Mouse (Mus musculus): ENCODE measurements at regions not wholly inside any gene's neighbourhood (a gene's known extent, or its start where the extent isn't known, plus 50 kb on each side); places are given as distances from the start of the nearest gene placed in this dataset.

DNA sequence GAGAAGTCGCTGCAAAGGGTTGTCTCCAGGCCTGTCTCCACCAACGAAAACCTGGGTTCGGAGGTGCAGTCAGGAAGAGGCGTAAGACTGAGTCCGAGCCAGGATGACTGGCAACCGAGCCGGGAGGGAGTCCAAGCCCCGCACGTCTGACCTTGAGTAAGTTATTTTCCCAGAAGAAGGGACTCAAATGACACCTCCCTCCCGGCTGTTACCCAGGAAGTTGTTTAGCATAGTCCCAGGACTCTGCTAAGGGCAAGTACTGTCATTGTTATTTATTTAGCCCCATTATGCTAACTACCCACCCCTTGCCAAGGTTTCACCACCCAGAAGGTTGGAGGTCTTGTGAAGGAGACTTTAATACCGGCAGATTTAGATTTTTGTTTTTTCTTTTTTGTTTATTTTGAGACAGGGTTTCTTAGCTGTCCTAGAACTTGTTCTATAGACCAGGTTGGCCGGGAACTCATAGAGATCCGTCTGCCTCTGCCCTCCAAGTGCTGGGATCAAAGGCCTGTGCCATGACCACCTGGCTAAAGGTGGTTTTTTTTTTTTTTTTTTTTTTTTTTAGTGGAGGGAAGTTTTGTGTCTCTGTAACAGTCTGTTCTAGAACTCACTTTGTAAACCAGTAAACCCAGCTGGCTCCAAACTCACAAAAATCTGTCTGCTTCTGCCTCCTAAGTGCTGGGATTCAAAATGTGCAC lies 107.8 kb downstream of the Sox2 start:
- Histone ChIP-seq H3K9ac (ENCODE audit: low read length) (no peak overlapping the region), H3K36me3 (ENCODE audit: control insufficient read depth, insufficient read depth) (no peaks in the 10 kb centered on the region), H3K27me3 (ENCODE audit: control insufficient read depth, insufficient read depth, low read length) (no peaks in the 10 kb centered on the region), H3K4me2 (ENCODE audit: low read depth, low read length) (no peak overlapping the region), H3K27ac (ENCODE audit: low read length) (no peak overlapping the region), H3K4me3 (ENCODE audit: low read length) (no peak overlapping the region), H3K4me1 (ENCODE audit: control insufficient read depth, insufficient read depth, low read length) (no peaks in the 10 kb centered on the region), H3K9me3 (replicated peaks; ENCODE audit: control insufficient read depth, low read length) (no peaks in the 10 kb centered on the region)
- ATAC-seq (replicated peaks; ENCODE audit: extremely low read depth, insufficient read depth, low FRiP score): no peak
- WGBS: 32% methylated on average over 13 of the region's 13 CpGs

DNA sequence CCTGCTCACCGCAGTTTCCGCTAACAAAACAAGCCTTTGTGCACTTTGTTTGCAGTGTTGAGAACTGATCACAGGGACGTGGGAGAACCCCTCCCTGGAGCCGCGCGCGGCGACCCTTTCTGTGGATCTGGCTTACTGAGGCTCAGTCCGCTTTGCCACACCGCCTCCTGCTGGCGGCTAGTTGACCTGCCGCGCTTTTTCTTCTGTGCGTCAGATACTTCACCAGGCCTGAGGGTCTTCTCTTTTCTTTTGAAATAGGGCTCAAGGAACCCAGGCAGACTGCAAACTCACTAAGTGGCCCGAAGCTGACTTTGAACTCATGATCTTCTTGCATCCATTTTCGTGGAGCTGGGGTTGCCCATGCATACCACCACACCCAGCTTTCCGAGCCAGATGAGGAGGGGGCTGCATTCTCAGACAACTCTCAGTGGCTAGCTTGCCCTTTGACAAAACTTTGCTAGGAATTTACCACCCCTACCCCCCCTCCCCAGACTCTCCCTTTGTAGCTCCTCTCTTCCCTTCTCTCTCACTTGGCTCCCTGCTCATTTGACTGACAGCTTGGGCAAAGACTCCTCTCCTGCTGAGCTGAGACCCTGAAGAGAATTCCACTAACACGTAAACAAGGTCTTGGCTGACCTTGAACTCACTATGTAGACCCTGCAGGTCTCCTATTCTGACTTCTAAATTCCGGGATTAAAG lies 109.9 kb downstream of the Sox2 start:
- WGBS: 65% methylated on average over 19 of the region's 19 CpGs
- Histone ChIP-seq H3K9ac (ENCODE audit: low read length) (no peak overlapping the region), H3K9me3 (replicated peaks; ENCODE audit: control insufficient read depth, low read length) (no peaks in the 10 kb centered on the region), H3K27me3 (ENCODE audit: control insufficient read depth, insufficient read depth, low read length) (no peaks in the 10 kb centered on the region), H3K36me3 (ENCODE audit: control insufficient read depth, insufficient read depth) (no peaks in the 10 kb centered on the region), H3K4me3 (ENCODE audit: low read length) (no peak overlapping the region), H3K4me2 (ENCODE audit: low read depth, low read length) (no peak overlapping the region), H3K4me1 (ENCODE audit: control insufficient read depth, insufficient read depth, low read length) (no peaks in the 10 kb centered on the region), H3K27ac (ENCODE audit: low read length) (no peak overlapping the region)
- ATAC-seq (replicated peaks; ENCODE audit: extremely low read depth, insufficient read depth, low FRiP score): no peak

DNA sequence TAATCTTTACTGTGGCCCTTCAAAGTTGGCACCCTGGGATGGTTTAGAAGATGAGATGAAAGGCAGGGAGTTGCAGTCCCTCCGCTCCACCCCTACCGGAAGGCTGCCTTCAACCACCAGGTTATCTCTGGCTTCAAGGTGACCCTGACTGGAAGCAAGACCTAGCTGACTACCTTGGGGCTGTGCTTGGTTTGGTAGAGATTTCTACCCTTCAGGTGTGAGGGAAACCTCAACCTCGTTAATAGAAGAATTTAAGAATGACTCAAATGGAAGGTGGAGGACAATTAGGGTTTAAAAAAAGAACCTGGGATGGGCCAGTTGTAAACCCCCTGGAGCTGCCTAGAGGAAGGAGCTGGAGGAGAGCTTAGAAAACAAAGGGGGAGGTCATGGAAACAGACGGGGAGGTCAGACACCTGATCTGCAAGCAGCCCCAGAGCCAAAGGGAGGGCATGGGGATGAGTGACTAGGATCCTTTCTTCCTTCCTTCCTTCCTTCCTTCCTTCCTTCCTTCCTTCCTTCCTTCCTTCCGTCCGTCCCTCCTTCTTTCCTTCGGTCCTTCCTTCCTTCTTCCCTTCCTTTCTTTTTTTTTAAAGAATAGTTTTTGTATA lies 111.1 kb downstream of the Sox2 start:
- no peak overlapping the region for H3K9ac ChIP-seq (ENCODE audit: low read length)
- 76% methylated on average over 7 of the region's 7 CpGs for WGBS
- H3K4me1 ChIP-seq (ENCODE audit: control insufficient read depth, insufficient read depth, low read length): no peaks in the 10 kb centered on the region
- no peaks in the 10 kb centered on the region for H3K36me3 ChIP-seq (ENCODE audit: control insufficient read depth, insufficient read depth)
- H3K27ac ChIP-seq (ENCODE audit: low read length): no peak overlapping the region
- no peak for ATAC-seq (replicated peaks; ENCODE audit: extremely low read depth, insufficient read depth, low FRiP score)
- H3K4me2 ChIP-seq (ENCODE audit: low read depth, low read length): no peak overlapping the region
- H3K27me3 ChIP-seq (ENCODE audit: control insufficient read depth, insufficient read depth, low read length): no peaks in the 10 kb centered on the region
- H3K4me3 ChIP-seq (ENCODE audit: low read length): no peak overlapping the region
- H3K9me3 ChIP-seq (replicated peaks; ENCODE audit: control insufficient read depth, low read length): no peaks in the 10 kb centered on the region

DNA sequence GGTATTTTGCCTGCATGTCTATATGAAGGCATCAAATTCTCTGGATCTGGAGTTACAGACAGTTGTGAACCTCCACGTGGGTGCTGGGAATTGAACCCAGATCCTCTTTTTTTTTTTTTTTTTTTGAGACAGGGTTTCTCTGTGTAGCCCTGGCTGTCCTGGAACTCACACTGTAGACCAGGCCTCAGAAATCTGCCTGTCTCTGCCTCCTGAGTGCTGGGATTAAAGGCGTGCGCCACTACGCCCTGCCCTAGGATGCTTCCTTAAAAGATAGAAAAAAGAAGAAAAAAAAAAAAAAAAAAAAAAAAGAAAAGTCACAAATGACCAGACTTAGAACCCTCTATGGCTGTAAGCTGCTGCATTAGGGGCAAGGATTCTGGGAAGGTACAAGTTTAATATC lies 111.6 kb downstream of the Sox2 start:
- Histone ChIP-seq H3K27ac (ENCODE audit: low read length) (no peak overlapping the region), H3K4me3 (ENCODE audit: low read length) (no peak overlapping the region), H3K9me3 (replicated peaks; ENCODE audit: control insufficient read depth, low read length) (no peaks in the 10 kb centered on the region), H3K36me3 (ENCODE audit: control insufficient read depth, insufficient read depth) (no peaks in the 10 kb centered on the region), H3K4me2 (ENCODE audit: low read depth, low read length) (no peak overlapping the region), H3K27me3 (ENCODE audit: control insufficient read depth, insufficient read depth, low read length) (no peaks in the 10 kb centered on the region), H3K4me1 (ENCODE audit: control insufficient read depth, insufficient read depth, low read length) (no peaks in the 10 kb centered on the region), H3K9ac (ENCODE audit: low read length) (no peak overlapping the region)
- 92% methylated on average over 4 of the region's 4 CpGs for WGBS
- ATAC-seq (replicated peaks; ENCODE audit: extremely low read depth, insufficient read depth, low FRiP score): no peak

DNA sequence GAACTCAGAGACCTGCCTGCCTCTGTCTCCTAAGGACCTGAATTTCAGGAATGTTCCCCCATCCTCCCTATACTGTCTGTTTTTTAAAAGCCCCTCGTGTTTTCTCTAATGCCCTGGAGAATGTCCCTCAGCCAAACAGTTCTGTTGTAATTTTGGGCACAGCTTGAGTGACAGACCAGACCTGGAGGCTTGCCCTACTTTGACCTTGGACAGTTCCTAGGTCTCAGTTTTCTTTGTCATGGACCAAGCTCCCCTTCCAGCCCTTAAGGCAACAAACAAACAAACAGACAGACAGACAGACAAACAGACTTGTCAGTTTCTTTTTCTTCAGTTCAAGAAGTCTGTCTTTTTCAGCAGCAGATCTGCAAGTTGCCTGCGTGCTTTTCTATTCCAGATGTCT lies 114.4 kb downstream of the Sox2 start:
- 47% methylated on average over 2 of the region's 2 CpGs for WGBS

DNA sequence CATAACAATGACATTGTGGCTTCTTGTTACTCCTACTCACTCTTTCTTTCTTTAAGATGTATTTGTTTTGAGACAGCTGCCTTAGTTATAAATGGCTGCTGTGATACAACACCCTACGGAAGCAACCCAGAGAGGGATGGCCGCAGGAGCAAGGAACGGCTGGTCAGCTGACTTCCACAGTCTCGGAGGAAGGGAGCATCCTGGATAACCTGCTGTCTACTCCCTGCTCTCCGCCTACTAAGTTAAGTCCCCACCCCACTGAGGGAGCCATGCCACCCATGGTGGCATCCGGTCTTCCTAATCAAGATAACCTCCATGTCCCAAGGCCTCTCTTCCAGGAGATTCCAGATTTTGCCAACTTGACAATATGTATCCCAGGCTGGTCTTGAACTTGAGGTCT lies 114.9 kb downstream of the Sox2 start:
- no peaks in the 10 kb centered on the region for H3K36me3 ChIP-seq (ENCODE audit: control insufficient read depth, insufficient read depth)
- H3K4me1 ChIP-seq (ENCODE audit: control insufficient read depth, insufficient read depth, low read length): no peaks in the 10 kb centered on the region
- H3K9ac ChIP-seq (ENCODE audit: low read length): no peak overlapping the region
- ATAC-seq (replicated peaks; ENCODE audit: extremely low read depth, insufficient read depth, low FRiP score): no peak
- H3K4me2 ChIP-seq (ENCODE audit: low read depth, low read length): no peak overlapping the region
- H3K27ac ChIP-seq (ENCODE audit: low read length): no peak overlapping the region
- H3K27me3 ChIP-seq (ENCODE audit: control insufficient read depth, insufficient read depth, low read length): no peaks in the 10 kb centered on the region
- no peaks in the 10 kb centered on the region for H3K9me3 ChIP-seq (replicated peaks; ENCODE audit: control insufficient read depth, low read length)
- H3K4me3 ChIP-seq (ENCODE audit: low read length): no peak overlapping the region
- WGBS: 70% methylated on average over 6 of the region's 6 CpGs

More for the DNA sequence above, 114.4 kb downstream of the Sox2 start:
- Histone ChIP-seq H3K36me3 (ENCODE audit: control insufficient read depth, insufficient read depth) (no peaks in the 10 kb centered on the region), H3K27ac (ENCODE audit: low read length) (no peak overlapping the region), H3K4me3 (ENCODE audit: low read length) (no peak overlapping the region), H3K4me1 (ENCODE audit: control insufficient read depth, insufficient read depth, low read length) (no peaks in the 10 kb centered on the region), H3K9ac (ENCODE audit: low read length) (no peak overlapping the region), H3K9me3 (replicated peaks; ENCODE audit: control insufficient read depth, low read length) (no peaks in the 10 kb centered on the region), H3K27me3 (ENCODE audit: control insufficient read depth, insufficient read depth, low read length) (no peaks in the 10 kb centered on the region), H3K4me2 (ENCODE audit: low read depth, low read length) (no peak overlapping the region)
- ATAC-seq (replicated peaks; ENCODE audit: extremely low read depth, insufficient read depth, low FRiP score): no peak

DNA sequence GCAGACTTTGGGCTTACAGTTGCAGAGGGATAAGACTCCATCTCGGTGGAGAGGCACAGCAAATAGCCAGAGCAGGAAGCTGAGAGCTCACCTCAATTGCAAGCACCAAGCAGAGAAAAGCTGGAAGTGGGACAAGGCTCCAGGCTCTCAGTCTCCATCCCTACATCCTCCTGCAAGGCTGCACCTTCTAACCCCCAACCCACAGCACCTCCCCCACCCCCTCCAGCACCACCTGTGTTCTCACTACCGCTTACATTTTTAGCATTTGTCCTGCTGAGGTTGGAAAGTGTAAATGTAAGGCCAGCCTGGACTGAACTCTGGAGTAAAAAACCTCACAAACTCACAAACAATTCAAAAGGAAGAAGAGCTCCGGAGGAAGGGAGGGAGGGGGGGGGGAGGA lies 119.6 kb downstream of the Sox2 start:
- no peak overlapping the region for H3K9ac ChIP-seq (ENCODE audit: low read length)
- H3K27me3 ChIP-seq (ENCODE audit: control insufficient read depth, insufficient read depth, low read length): no peaks in the 10 kb centered on the region
- no peaks in the 10 kb centered on the region for H3K4me1 ChIP-seq (ENCODE audit: control insufficient read depth, insufficient read depth, low read length)
- no peak for ATAC-seq (replicated peaks; ENCODE audit: extremely low read depth, insufficient read depth, low FRiP score)
- H3K36me3 ChIP-seq (ENCODE audit: control insufficient read depth, insufficient read depth): no peaks in the 10 kb centered on the region
- no peaks in the 10 kb centered on the region for H3K9me3 ChIP-seq (replicated peaks; ENCODE audit: control insufficient read depth, low read length)
- WGBS: 20% methylated on average over 2 of the region's 3 CpGs
- no peak overlapping the region for H3K4me3 ChIP-seq (ENCODE audit: low read length)
- H3K4me2 ChIP-seq (ENCODE audit: low read depth, low read length): no peak overlapping the region
- no peak overlapping the region for H3K27ac ChIP-seq (ENCODE audit: low read length)

DNA sequence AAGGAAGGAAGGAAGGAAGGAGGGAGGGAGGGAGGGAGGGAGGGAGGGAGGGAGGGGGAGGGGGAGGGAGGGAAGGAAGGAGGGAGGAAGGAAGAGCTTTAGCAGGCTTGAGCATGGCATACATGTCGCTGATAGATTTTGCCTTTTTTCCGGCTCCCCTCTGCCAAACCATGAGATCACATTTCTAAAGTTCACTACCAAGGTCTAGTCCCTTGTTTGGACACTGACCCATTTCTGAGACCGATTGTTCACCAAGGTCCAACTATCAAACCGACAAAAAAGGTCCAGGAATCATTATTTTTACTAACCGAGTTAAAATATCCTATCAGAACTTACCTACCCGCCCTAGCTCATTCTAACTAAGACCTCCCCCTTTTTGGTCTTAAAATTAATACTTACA lies 120.1 kb downstream of the Sox2 start:
- ATAC-seq (replicated peaks; ENCODE audit: extremely low read depth, insufficient read depth, low FRiP score): no peak

DNA sequence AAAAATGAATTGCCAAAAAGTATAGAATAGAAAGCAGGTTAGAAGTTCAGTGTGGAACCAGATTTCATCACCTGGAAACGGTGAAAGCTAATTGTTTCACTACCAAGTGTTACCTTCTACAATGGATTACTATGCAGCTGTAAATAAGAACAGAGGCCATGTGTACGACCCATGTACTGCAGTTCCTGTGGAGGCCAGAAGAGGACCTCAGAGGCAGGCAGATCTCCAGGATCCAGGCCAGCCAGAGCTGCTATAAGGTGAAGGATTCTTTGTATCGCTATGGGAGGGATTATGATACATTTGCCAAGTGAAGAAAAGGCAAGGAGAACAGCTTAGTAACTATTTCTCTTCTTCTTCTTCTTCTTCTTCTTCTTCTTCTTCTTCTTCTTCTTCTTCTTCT lies 121.8 kb downstream of the Sox2 start:
- H3K9me3 ChIP-seq (replicated peaks; ENCODE audit: control insufficient read depth, low read length): no peaks in the 10 kb centered on the region
- no peaks in the 10 kb centered on the region for H3K4me1 ChIP-seq (ENCODE audit: control insufficient read depth, insufficient read depth, low read length)
- no peak overlapping the region for H3K4me2 ChIP-seq (ENCODE audit: low read depth, low read length)
- no peak overlapping the region for H3K27ac ChIP-seq (ENCODE audit: low read length)
- no peak for ATAC-seq (replicated peaks; ENCODE audit: extremely low read depth, insufficient read depth, low FRiP score)
- WGBS: 80% methylated on average over 3 of the region's 3 CpGs
- H3K9ac ChIP-seq (ENCODE audit: low read length): no peak overlapping the region
- no peak overlapping the region for H3K4me3 ChIP-seq (ENCODE audit: low read length)
- no peaks in the 10 kb centered on the region for H3K27me3 ChIP-seq (ENCODE audit: control insufficient read depth, insufficient read depth, low read length)
- no peaks in the 10 kb centered on the region for H3K36me3 ChIP-seq (ENCODE audit: control insufficient read depth, insufficient read depth)

More for the DNA sequence above, 120.1 kb downstream of the Sox2 start:
- Histone ChIP-seq H3K4me1 (ENCODE audit: control insufficient read depth, insufficient read depth, low read length) (no peaks in the 10 kb centered on the region), H3K4me3 (ENCODE audit: low read length) (no peak overlapping the region), H3K4me2 (ENCODE audit: low read depth, low read length) (no peak overlapping the region), H3K36me3 (ENCODE audit: control insufficient read depth, insufficient read depth) (no peaks in the 10 kb centered on the region), H3K27ac (ENCODE audit: low read length) (no peak overlapping the region), H3K9ac (ENCODE audit: low read length) (no peak overlapping the region), H3K9me3 (replicated peaks; ENCODE audit: control insufficient read depth, low read length) (no peaks in the 10 kb centered on the region), H3K27me3 (ENCODE audit: control insufficient read depth, insufficient read depth, low read length) (no peaks in the 10 kb centered on the region)
- 67% methylated on average over 6 of the region's 6 CpGs for WGBS
